Mouse (Mus musculus): ENCODE measurements around the gene D630039A03Rik.

The D630039A03Rik gene

DNA sequence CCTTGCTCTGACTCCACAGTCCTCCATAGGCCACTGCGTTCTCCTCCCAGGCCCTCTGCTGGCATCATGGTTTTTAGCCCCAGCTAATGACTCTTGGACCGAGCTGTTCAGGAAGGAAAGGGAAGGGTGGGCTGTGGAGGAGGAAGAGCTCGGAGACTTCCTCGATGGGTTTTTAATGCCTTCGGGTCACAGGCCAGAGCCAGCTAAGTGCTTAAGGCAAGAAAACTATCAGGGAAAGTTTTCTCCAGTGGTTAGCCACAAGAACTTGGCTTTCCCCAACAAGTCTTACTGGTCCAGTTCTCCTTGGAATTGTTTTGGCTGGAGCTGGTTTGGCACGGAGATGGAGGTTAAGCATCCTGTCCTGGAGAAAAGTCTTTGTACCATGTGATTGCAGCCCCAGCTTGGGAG, 55.9 kb downstream of the D630039A03Rik start:
- H3K4me1 ChIP-seq (replicated peaks; ENCODE audit: low read depth, low read length) = peaks cover 19% of the 10 kb centered on the region; the same call in 1 of the 2 replicates
- peaks cover 67% of the 10 kb centered on the region for H3K36me3 ChIP-seq (ENCODE audit: insufficient read depth, low read length)
- H3K27me3 ChIP-seq (ENCODE audit: insufficient read depth, low read length) = no peaks in the 10 kb centered on the region
- H3K4me3 ChIP-seq (replicated peaks; ENCODE audit: low read length) = no peak overlapping the region
- H3K9me3 ChIP-seq (ENCODE audit: low read length) = peaks cover 35% of the 10 kb centered on the region
- TF ChIP-seq NANOG (IDR thresholded peaks at IDR 0.05; ENCODE audit: borderline replicate concordance, low read length) = no peak
- TF ChIP-seq CTCF (conservative IDR thresholded peaks at IDR 0.05; ENCODE audit: low read length) = no peak
- no peak for TF ChIP-seq POU5F1 (IDR thresholded peaks at IDR 0.05; ENCODE audit: borderline replicate concordance, low read length)
